Mouse (Mus musculus): ENCODE measurements around the gene Arhgap15. TPM values are rescaled to one million over a fixed set of nuclear protein-coding genes. Genes with fewer than 3 reads are reported as not detected.
A peak's percentile ranks its signal among the peaks of the same experiment; 100 is the strongest.

Gene Arhgap15
- total and polyA plus RNA-seq, 3 experiments, result 1.5 to 2.8 TPM; not detected in 1

GRCm38 (mm10) chr2:44029865-44030264 lies 281.2 kb downstream of the Arhgap15 start:
- Histone ChIP-seq H3K36me3 (ENCODE audit: control insufficient read depth in 1 of 2, insufficient read depth in 2 of 2, low read length in 2 of 2) (peaks cover 0 to 13% of the 10 kb centered on the region in 2 experiments; a peak in 2 of 4 replicates), H3K79me2 (ENCODE audit: control insufficient read depth, insufficient read depth, low read length, poor library complexity) (no peaks in the 10 kb centered on the region), H3K27ac (ENCODE audit: control insufficient read depth, low read depth, low read length) (no peak overlapping the region), H3K9me3 (replicated peaks; ENCODE audit: insufficient read depth, low read length) (no peaks in the 10 kb centered on the region), H3K9ac (ENCODE audit: control insufficient read depth, low read depth, low read length, poor library complexity, severe bottlenecking) (no peak overlapping the region), H3K4me1 (ENCODE audit: control insufficient read depth in 1 of 2, insufficient read depth in 2 of 2, low read length in 2 of 2) (peaks cover 0 to 3% of the 10 kb centered on the region in 2 experiments; a peak in 2 of 4 replicates), H3K27me3 (ENCODE audit: control insufficient read depth in 1 of 2, insufficient read depth in 2 of 2, low read length in 2 of 2) (no peaks in the 10 kb centered on the region), H3K4me3 (ENCODE audit: control insufficient read depth in 1 of 2, insufficient read depth in 1 of 2, low read depth in 2 of 2, low read length in 2 of 2) (no peak overlapping the region)
- DNase-seq (ENCODE audit: low read depth, low spot score), result no peak
- TF ChIP-seq TAL1 (IDR thresholded peaks at IDR 0.05; ENCODE audit: low read length) (no peak), RAD21 (IDR thresholded peaks at IDR 0.05; ENCODE audit: low read depth, low read length) (no peak), ZMIZ1 (IDR thresholded peaks at IDR 0.05; ENCODE audit: low read depth, low read length) (no peak), SMC3 (IDR thresholded peaks at IDR 0.05; ENCODE audit: low read depth, low read length) (no peak), POLR2A (IDR thresholded peaks at IDR 0.05; ENCODE audit: control insufficient read depth in 1 of 2, insufficient read depth in 1 of 2, low read depth in 1 of 2, low read length in 2 of 2, poor library complexity in 1 of 2) (no peak), CHD1 (IDR thresholded peaks at IDR 0.05; ENCODE audit: low read depth, low read length) (no peak), ETS1 (IDR thresholded peaks at IDR 0.05; ENCODE audit: low read depth, low read length) (no peak), MAX (IDR thresholded peaks at IDR 0.05; ENCODE audit: low read length) (no peak), UBTF (IDR thresholded peaks at IDR 0.05; ENCODE audit: borderline replicate concordance, insufficient read depth, low read depth, low read length) (no peak), NELFE (IDR thresholded peaks at IDR 0.05; ENCODE audit: low read depth, low read length) (no peak), MYB (IDR thresholded peaks at IDR 0.05; ENCODE audit: low read depth, low read length) (no peak), ZNF384 (IDR thresholded peaks at IDR 0.05; ENCODE audit: low read depth, low read length) (no peak)

- no peaks in the 10 kb centered on the region for H3K79me2 ChIP-seq (ENCODE audit: control insufficient read depth, insufficient read depth, low read length, poor library complexity)
- H3K4me3 ChIP-seq (ENCODE audit: control insufficient read depth in 1 of 2, insufficient read depth in 1 of 2, low read depth in 2 of 2, low read length in 2 of 2), result no peak overlapping the region
- peaks cover 0 to 15% of the 10 kb centered on the region in 2 experiments; a peak in 2 of 4 replicates for H3K36me3 ChIP-seq (ENCODE audit: control insufficient read depth in 1 of 2, insufficient read depth in 2 of 2, low read length in 2 of 2)
- peaks cover 10 to 11% of the 10 kb centered on the region in 2 experiments for H3K4me1 ChIP-seq (ENCODE audit: control insufficient read depth in 1 of 2, insufficient read depth in 2 of 2, low read length in 2 of 2)
- peak; percentile 63 for DNase-seq (ENCODE audit: low read depth, low spot score)
- peak overlapping the region; percentile 90 for H3K27ac ChIP-seq (ENCODE audit: control insufficient read depth, low read depth, low read length)
- H3K9ac ChIP-seq (ENCODE audit: control insufficient read depth, low read depth, low read length, poor library complexity, severe bottlenecking), result no peak overlapping the region
- no peaks in the 10 kb centered on the region for H3K27me3 ChIP-seq (ENCODE audit: control insufficient read depth in 1 of 2, insufficient read depth in 2 of 2, low read length in 2 of 2)
- H3K9me3 ChIP-seq (replicated peaks; ENCODE audit: insufficient read depth, low read length), result no peaks in the 10 kb centered on the region
- TF ChIP-seq CHD1 (IDR thresholded peaks at IDR 0.05; ENCODE audit: low read depth, low read length) (no peak), ZC3H11A (IDR thresholded peaks at IDR 0.05; ENCODE audit: low read depth, low read length) (no peak), POLR2AphosphoS2 (IDR thresholded peaks at IDR 0.05; ENCODE audit: low read length) (no peak), MXI1 (IDR thresholded peaks at IDR 0.05; ENCODE audit: low read depth, low read length) (no peak), USF2 (IDR thresholded peaks at IDR 0.05; ENCODE audit: borderline replicate concordance in 1 of 2, insufficient read depth in 1 of 2, low read depth in 1 of 2, low read length in 2 of 2) (no peak), MYC (IDR thresholded peaks at IDR 0.05; ENCODE audit: low read depth, low read length) (no peak), TBP (IDR thresholded peaks at IDR 0.05; ENCODE audit: low read depth, low read length) (no peak), MAZ (IDR thresholded peaks at IDR 0.05; ENCODE audit: low read depth, low read length) (no peak), EP300 (IDR thresholded peaks at IDR 0.05; ENCODE audit: low read depth in 1 of 2, low read length in 2 of 2) (peak; percentile 92 to 94), RAD21 (IDR thresholded peaks at IDR 0.05; ENCODE audit: low read depth, low read length) (no peak), TCF12 (IDR thresholded peaks at IDR 0.05; ENCODE audit: low read depth, low read length) (peak; percentile 72), RCOR1 (IDR thresholded peaks at IDR 0.05; ENCODE audit: low read depth, low read length) (no peak), ETS1 (IDR thresholded peaks at IDR 0.05; ENCODE audit: low read depth, low read length) (peak; percentile 33; the same call in 1 of the 2 replicates), UBTF (IDR thresholded peaks at IDR 0.05; ENCODE audit: borderline replicate concordance, insufficient read depth, low read depth, low read length) (no peak), JUND (IDR thresholded peaks at IDR 0.05; ENCODE audit: low read depth, low read length) (peak; percentile 88), MAX (IDR thresholded peaks at IDR 0.05; ENCODE audit: low read length) (no peak), MAFK (IDR thresholded peaks at IDR 0.05; ENCODE audit: borderline replicate concordance, low read depth, low read length) (no peak), CHD2 (IDR thresholded peaks at IDR 0.05; ENCODE audit: low read length) (no peak), KAT2A (conservative IDR thresholded peaks at IDR 0.05; ENCODE audit: low read depth, low read length) (no peak), ZNF384 (IDR thresholded peaks at IDR 0.05; ENCODE audit: low read depth, low read length) (peak; percentile 83), SIN3A (IDR thresholded peaks at IDR 0.05; ENCODE audit: low read length) (no peak), BHLHE40 (IDR thresholded peaks at IDR 0.05; ENCODE audit: borderline replicate concordance, low read depth, low read length) (no peak), ZKSCAN1 (IDR thresholded peaks at IDR 0.05; ENCODE audit: low read depth, low read length) (no peak), GATA1 (IDR thresholded peaks at IDR 0.05; ENCODE audit: low read depth, low read length) (peak; percentile 75)
Measured at GRCm38 (mm10) chr2:44039522-44040203, 291.0 kb downstream of the Arhgap15 start.
